In the genomic region with DNA sequence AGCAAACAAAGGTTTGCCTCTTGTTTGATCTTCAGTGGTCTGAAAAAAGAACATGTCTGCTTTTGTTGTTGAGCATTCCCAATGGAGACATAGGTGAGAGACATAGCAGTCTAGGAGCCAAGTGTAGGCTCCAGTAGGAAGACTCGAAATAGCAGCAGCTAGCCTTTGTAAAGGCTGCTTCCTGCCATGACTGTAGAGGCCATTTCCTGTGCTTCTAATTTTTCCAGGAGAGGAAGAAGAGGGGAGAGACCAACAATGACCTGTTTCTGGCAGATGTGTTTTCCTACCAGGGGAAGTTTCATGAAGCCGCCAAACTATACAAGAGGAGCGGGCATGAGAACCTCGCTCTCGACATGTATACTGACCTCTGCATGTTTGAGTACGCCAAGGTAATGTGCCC, we compare ENCODE assay signal across 24 mouse cellular contexts. TPM values are rescaled to one million over a fixed set of nuclear protein-coding genes. Genes with fewer than 3 reads are reported as not detected.
A peak's percentile ranks its signal among the peaks of the same experiment; 100 is the strongest.
DNase-seq lines count a peak whose midpoint lies in the region; ATAC-seq and TF ChIP-seq lines count a peak whose summit lies in the region.
"Had no signal": no experiment of that assay in that cellular context is flagged by ENCODE, and none has a peak within 500 bp of the region (broad histone marks: within the 10 kb centered on the region; RNA-seq: fewer than 3 reads in every experiment).

No protein-coding gene starts in this region.

- no peak for TF ChIP-seq EP300 in stomach, postnatal 0 days (optimal IDR thresholded peaks at IDR 0.05)

- peak; percentile 14 for DNase-seq in gastrocnemius, adult 2 months
- DNase-seq in gastrocnemius, postnatal 10 days: no peak
- no peak for DNase-seq in kidney, postnatal 4 days
- no peak for DNase-seq in stomach, postnatal 0 days (ENCODE audit: low spot score)
- DNase-seq: cerebellum, adult 11-12 months; cerebellum, postnatal 36 days; gastrocnemius, postnatal 25 days; layer of hippocampus, adult 9-11 months; midbrain, embryonic 14.5 days; retina, postnatal 1 day had no signal

- peaks cover 13% of the 10 kb centered on the region; the same call in 1 of the 2 replicates for H3K36me3 ChIP-seq in kidney, embryonic 14.5 days (ENCODE audit: control insufficient read depth, insufficient read depth, low read length)
- H3K36me3 ChIP-seq in stomach, embryonic 16.5 days (ENCODE audit: control insufficient read depth, insufficient read depth, low read length): no peaks in the 10 kb centered on the region
- H3K36me3 ChIP-seq in stomach, postnatal 0 days (ENCODE audit: control insufficient read depth, insufficient read depth, low read length): 0 out of 2 replicates have a peak, but pooled peaks cover 2% of the 10 kb centered on the region
- no peaks in the 10 kb centered on the region for H3K36me3 ChIP-seq in small intestine, adult 2 months (ENCODE audit: control insufficient read depth, insufficient read depth, low read length)
- peaks cover 3% of the 10 kb centered on the region; the same call in 1 of the 2 replicates for H3K36me3 ChIP-seq in hindbrain, embryonic 16.5 days (ENCODE audit: control insufficient read depth, insufficient read depth, low read length)
- H3K36me3 ChIP-seq: liver, embryonic 15.5 days had no signal

- H3K4me2 ChIP-seq in kidney, embryonic 14.5 days (replicated peaks; ENCODE audit: low read depth, low read length): no peak overlapping the region
- no peak overlapping the region for H3K4me2 ChIP-seq in stomach, embryonic 16.5 days (ENCODE audit: low read depth, low read length)
- no peak overlapping the region for H3K4me2 ChIP-seq in stomach, postnatal 0 days (replicated peaks; ENCODE audit: low read depth)
- no peak overlapping the region for H3K4me2 ChIP-seq in hindbrain, embryonic 16.5 days (ENCODE audit: low read length)
- H3K4me2 ChIP-seq: forebrain, embryonic 12.5 days; hindbrain, embryonic 13.5 days; limb, embryonic 12.5 days; liver, embryonic 15.5 days had no signal

- H3K4me1 ChIP-seq in kidney, embryonic 14.5 days (ENCODE audit: control insufficient read depth, insufficient read depth, low read length): peaks cover 14% of the 10 kb centered on the region; the same call in 1 of the 2 replicates
- no peaks in the 10 kb centered on the region; the same call in 1 of the 2 replicates for H3K4me1 ChIP-seq in stomach, embryonic 16.5 days (ENCODE audit: control insufficient read depth, insufficient read depth, low read length)
- H3K4me1 ChIP-seq in stomach, postnatal 0 days (replicated peaks; ENCODE audit: control insufficient read depth, insufficient read depth): 0 out of 2 replicates have a peak, but pooled peaks cover 3% of the 10 kb centered on the region
- H3K4me1 ChIP-seq in small intestine, adult 2 months (ENCODE audit: control insufficient read depth, insufficient read depth, insufficient read length, low read length): peaks cover 4% of the 10 kb centered on the region; the same call in 1 of the 2 replicates
- H3K4me1 ChIP-seq in hindbrain, embryonic 16.5 days (ENCODE audit: control insufficient read depth, insufficient read depth, low read depth, low read length): peaks cover 2% of the 10 kb centered on the region; the same call in 1 of the 2 replicates

- H3K27me3 ChIP-seq in kidney, embryonic 14.5 days (ENCODE audit: control insufficient read depth, insufficient read depth, low read length): no peaks in the 10 kb centered on the region
- H3K27me3 ChIP-seq in stomach, embryonic 16.5 days (ENCODE audit: control insufficient read depth, insufficient read depth, low read length): no peaks in the 10 kb centered on the region
- no peaks in the 10 kb centered on the region for H3K27me3 ChIP-seq in stomach, postnatal 0 days (ENCODE audit: control insufficient read depth, insufficient read depth, low read length)
- no peaks in the 10 kb centered on the region for H3K27me3 ChIP-seq in small intestine, adult 2 months (ENCODE audit: control insufficient read depth, insufficient read depth, low read length)
- H3K27me3 ChIP-seq in hindbrain, embryonic 16.5 days (replicated peaks; ENCODE audit: control insufficient read depth, insufficient read depth, low read length): no peaks in the 10 kb centered on the region
- H3K27me3 ChIP-seq: forebrain, embryonic 12.5 days; hindbrain, embryonic 13.5 days; limb, embryonic 12.5 days; liver, embryonic 15.5 days had no signal

- no peak overlapping the region for H3K9ac ChIP-seq in kidney, embryonic 14.5 days (ENCODE audit: low read depth, low read length)
- no peak overlapping the region for H3K9ac ChIP-seq in stomach, embryonic 16.5 days (ENCODE audit: low read length)
- no peak overlapping the region for H3K9ac ChIP-seq in stomach, postnatal 0 days (ENCODE audit: low read length)
- no peak overlapping the region for H3K9ac ChIP-seq in hindbrain, embryonic 16.5 days (ENCODE audit: low read depth, low read length)
- H3K9ac ChIP-seq: forebrain, embryonic 12.5 days; hindbrain, embryonic 13.5 days; limb, embryonic 12.5 days; liver, embryonic 15.5 days had no signal

- TF ChIP-seq POLR2A in small intestine, adult 2 months (IDR thresholded peaks at IDR 0.05; ENCODE audit: low read depth, low read length): no peak

- 88% methylated on average over 6 of the region's 6 CpGs for WGBS in kidney, embryonic 14.5 days
- 81% methylated on average over 6 of the region's 6 CpGs for WGBS in stomach, embryonic 16.5 days
- WGBS in stomach, postnatal 0 days: 82% methylated on average over 6 of the region's 6 CpGs
- WGBS in small intestine, adult 2 months: 94% methylated on average over 6 of the region's 6 CpGs
- 93% methylated on average over 6 of the region's 6 CpGs for WGBS in hindbrain, embryonic 16.5 days

- TF ChIP-seq CTCF in gastrocnemius, adult 2 months (IDR thresholded peaks at IDR 0.05): no peak
- TF ChIP-seq CTCF in stomach, postnatal 0 days (IDR thresholded peaks at IDR 0.05; ENCODE audit: low read depth): no peak
- no peak for TF ChIP-seq CTCF in small intestine, adult 2 months (IDR thresholded peaks at IDR 0.05; ENCODE audit: extremely low read depth, insufficient read length, insufficient replicate concordance, low read depth, low read length)

- no peaks in the 10 kb centered on the region for H3K9me3 ChIP-seq in kidney, embryonic 14.5 days (ENCODE audit: control insufficient read depth, low read length)
- no peaks in the 10 kb centered on the region for H3K9me3 ChIP-seq in stomach, embryonic 16.5 days (replicated peaks; ENCODE audit: control insufficient read depth, low read length)
- no peaks in the 10 kb centered on the region for H3K9me3 ChIP-seq in stomach, postnatal 0 days (ENCODE audit: control insufficient read depth, low read length)
- no peaks in the 10 kb centered on the region for H3K9me3 ChIP-seq in hindbrain, embryonic 16.5 days (ENCODE audit: control insufficient read depth, low read length)
- H3K9me3 ChIP-seq: forebrain, embryonic 12.5 days; hindbrain, embryonic 13.5 days; limb, embryonic 12.5 days; liver, embryonic 15.5 days had no signal

- H3K27ac ChIP-seq in gastrocnemius, adult 2 months: peak overlapping the region; percentile 75
- peak overlapping the region; percentile 55 for H3K27ac ChIP-seq in kidney, embryonic 14.5 days (ENCODE audit: low read depth, low read length)
- H3K27ac ChIP-seq in stomach, embryonic 16.5 days (ENCODE audit: low read length): peak overlapping the region; percentile 12; the same call in 1 of the 2 replicates
- H3K27ac ChIP-seq in stomach, postnatal 0 days (replicated peaks): no peak overlapping the region
- 0 out of 2 replicates have a peak overlapping the region, but pooled peaks have one; percentile 31 for H3K27ac ChIP-seq in small intestine, adult 2 months (ENCODE audit: insufficient read depth, low read depth, low read length)
- H3K27ac ChIP-seq in hindbrain, embryonic 16.5 days (ENCODE audit: low read depth, low read length): no peak overlapping the region
- H3K27ac ChIP-seq: forebrain, embryonic 12.5 days; hindbrain, embryonic 13.5 days; liver, embryonic 15.5 days had no signal

- ATAC-seq in kidney, embryonic 14.5 days (ENCODE audit: low FRiP score, low TSS enrichment): no peak
- no peak for ATAC-seq in stomach, embryonic 16.5 days (ENCODE audit: insufficient read depth, low FRiP score)
- no peak for ATAC-seq in stomach, postnatal 0 days (ENCODE audit: low FRiP score, low TSS enrichment)
- ATAC-seq in hindbrain, embryonic 16.5 days: no peak
- ATAC-seq: intestine, embryonic 16.5 days had no signal

- intact Hi-C loops in gastrocnemius, adult 2 months (cut with DNase I): loop anchor here (2.0 kb wide), 1 partner anchor 53 kb away; no protein-coding TSS in a partner anchor

- no peak overlapping the region for H3K4me3 ChIP-seq in gastrocnemius, adult 2 months
- no peak overlapping the region for H3K4me3 ChIP-seq in kidney, embryonic 14.5 days (ENCODE audit: low read length)
- H3K4me3 ChIP-seq in stomach, embryonic 16.5 days (replicated peaks; ENCODE audit: low read length): no peak overlapping the region
- no peak overlapping the region for H3K4me3 ChIP-seq in stomach, postnatal 0 days (ENCODE audit: low read depth, low read length)
- H3K4me3 ChIP-seq in small intestine, adult 2 months (ENCODE audit: low read depth, low read length): no peak overlapping the region
- H3K4me3 ChIP-seq in hindbrain, embryonic 16.5 days (ENCODE audit: low read length): no peak overlapping the region
- H3K4me3 ChIP-seq: forebrain, embryonic 12.5 days; hindbrain, embryonic 13.5 days; limb, embryonic 12.5 days; liver, embryonic 15.5 days had no signal

RNA-seq across cellular contexts. Expression of a gene that starts 26.0 kb away (rescaled TPM):
- total RNA-seq in gastrocnemius, adult 2 months (2021): under 1 TPM in 1 of 2 experiments, not detected in 1; 0.06 TPM
- total RNA-seq in gastrocnemius, postnatal 10 days (2021): under 1 TPM; 0.19 to 0.32 TPM
- 0.06 TPM in 1 of 2 replicates, not detected in the other for polyA plus RNA-seq in kidney, embryonic 14.5 days (2014; fragmentation: Nextera tagmentation; extraction: Ambion mirVana)
- polyA plus RNA-seq in stomach, embryonic 16.5 days (2015; fragmentation: Nextera tagmentation; extraction: Ambion mirVana): 0.09 TPM in 2 replicates
- 0.10 TPM in 2 replicates for polyA plus RNA-seq in stomach, postnatal 0 days (2015; fragmentation: Nextera tagmentation; extraction: Ambion mirVana)
- 0.27 and 0.35 TPM in 2 replicates for polyA plus RNA-seq in small intestine, adult 2 months (2012; rRNA removed)
- 0.35 and 0.50 TPM in 2 replicates for polyA plus RNA-seq in hindbrain, embryonic 16.5 days (2015; fragmentation: Nextera tagmentation; extraction: Ambion mirVana)
- total RNA-seq: MEL had no signal
- polyA plus RNA-seq: liver, embryonic 15.5 days had no signal

RNA-seq across cellular contexts. Expression of a gene that starts 39.2 kb away (rescaled TPM):
- not detected for total RNA-seq in gastrocnemius, adult 2 months (2021)
- total RNA-seq in gastrocnemius, postnatal 10 days (2021): not detected
- not detected in 2 replicates for polyA plus RNA-seq in kidney, embryonic 14.5 days (2014; fragmentation: Nextera tagmentation; extraction: Ambion mirVana)
- polyA plus RNA-seq in stomach, embryonic 16.5 days (2015; fragmentation: Nextera tagmentation; extraction: Ambion mirVana): not detected in 2 replicates
- not detected in 2 replicates for polyA plus RNA-seq in stomach, postnatal 0 days (2015; fragmentation: Nextera tagmentation; extraction: Ambion mirVana)
- polyA plus RNA-seq in small intestine, adult 2 months (2012; rRNA removed): not detected in 2 replicates
- polyA plus RNA-seq in hindbrain, embryonic 16.5 days (2015; fragmentation: Nextera tagmentation; extraction: Ambion mirVana): not detected in 2 replicates
- total RNA-seq: adrenal gland, adult 18-20 months; gastrocnemius, postnatal 25 days; left cerebral cortex, adult 8-10 months; megakaryocyte, adult 5-6 weeks; MEL had no signal
- polyA plus RNA-seq: forebrain, embryonic 12.5 days; frontal cortex, adult 2 months; hindbrain, embryonic 13.5 days; intestine, embryonic 16.5 days; limb, embryonic 12.5 days; liver, embryonic 15.5 days; midbrain, embryonic 14.5 days had no signal

RNA-seq across cellular contexts. Expression of a gene that starts 52.3 kb away (rescaled TPM):
- total RNA-seq in gastrocnemius, adult 2 months (2021): 1 to 10 TPM; 4.9 to 5.1 TPM
- total RNA-seq in gastrocnemius, postnatal 10 days (2021): 10 to 100 TPM; 19.3 to 21.9 TPM
- polyA plus RNA-seq in kidney, embryonic 14.5 days (2014; fragmentation: Nextera tagmentation; extraction: Ambion mirVana): 19.0 and 33.3 TPM in 2 replicates
- 21.0 and 21.1 TPM in 2 replicates for polyA plus RNA-seq in stomach, embryonic 16.5 days (2015; fragmentation: Nextera tagmentation; extraction: Ambion mirVana)
- polyA plus RNA-seq in stomach, postnatal 0 days (2015; fragmentation: Nextera tagmentation; extraction: Ambion mirVana): 4.9 and 5.3 TPM in 2 replicates
- polyA plus RNA-seq in small intestine, adult 2 months (2012; rRNA removed): 3.0 and 3.1 TPM in 2 replicates
- 31.4 and 33.0 TPM in 2 replicates for polyA plus RNA-seq in hindbrain, embryonic 16.5 days (2015; fragmentation: Nextera tagmentation; extraction: Ambion mirVana)

RNA-seq across cellular contexts. Expression of a gene that starts 52.4 kb away (rescaled TPM):
- under 1 TPM; 0.75 to 0.77 TPM for total RNA-seq in gastrocnemius, adult 2 months (2021)
- total RNA-seq in gastrocnemius, postnatal 10 days (2021): 1 to 10 TPM; 2.3 to 3.7 TPM
- polyA plus RNA-seq in kidney, embryonic 14.5 days (2014; fragmentation: Nextera tagmentation; extraction: Ambion mirVana): 14.3 and 20.9 TPM in 2 replicates
- 14.9 and 15.0 TPM in 2 replicates for polyA plus RNA-seq in stomach, embryonic 16.5 days (2015; fragmentation: Nextera tagmentation; extraction: Ambion mirVana)
- 4.1 and 4.8 TPM in 2 replicates for polyA plus RNA-seq in stomach, postnatal 0 days (2015; fragmentation: Nextera tagmentation; extraction: Ambion mirVana)
- 0.19 and 0.57 TPM in 2 replicates for polyA plus RNA-seq in small intestine, adult 2 months (2012; rRNA removed)
- 11.1 and 11.4 TPM in 2 replicates for polyA plus RNA-seq in hindbrain, embryonic 16.5 days (2015; fragmentation: Nextera tagmentation; extraction: Ambion mirVana)

Comparison
In these comparisons a context has a peak if more than half of its experiments do, and no peak if none do; other contexts are left out.
1. H3K27ac ChIP-seq: peak in gastrocnemius, adult 2 months (single experiment), kidney, embryonic 14.5 days (single experiment), stomach, embryonic 16.5 days (single experiment) and small intestine, adult 2 months (single experiment); none in stomach, postnatal 0 days (single experiment) and hindbrain, embryonic 16.5 days (single experiment).